Mouse (Mus musculus): ENCODE results near the gene Col6a3. TPM values are rescaled to one million over a fixed set of nuclear protein-coding genes. Genes with fewer than 3 reads are reported as not detected.

Col6a3 gene
- polyA plus RNA-seq, 1 experiment from 2014 or later, result 1.8 TPM

DNA sequence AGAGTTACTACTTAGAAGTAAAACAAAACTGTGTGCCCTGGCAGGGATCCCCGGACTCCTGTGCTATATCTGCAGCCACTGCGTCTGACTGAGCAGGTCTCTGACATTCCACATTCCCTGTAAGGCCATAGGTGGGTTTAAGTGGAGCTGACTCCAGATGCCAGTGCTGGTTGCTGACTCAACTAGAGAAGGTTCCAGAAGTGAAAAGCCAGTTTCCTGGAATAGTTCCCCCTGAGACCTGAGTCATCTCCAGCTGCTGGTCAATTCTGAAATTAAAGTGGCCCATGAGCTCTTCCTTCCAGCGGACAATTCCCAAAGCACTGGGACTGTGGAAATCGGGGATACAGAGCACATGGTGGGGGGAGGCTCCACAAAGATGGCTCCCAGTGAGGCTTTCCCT is 5.1 kb downstream of the Col6a3 start:
- Histone ChIP-seq H3K27me3 (ENCODE audit: poor library complexity, severe bottlenecking) (no peaks in the 10 kb centered on the region), H3K36me3 (replicated peaks) (no peaks in the 10 kb centered on the region), H3K27ac (no peak overlapping the region), H3K4me1 (peaks cover 17% of the 10 kb centered on the region), H3K4me3 (no peak overlapping the region), H3K9me3 (no peaks in the 10 kb centered on the region)
- DNase-seq (ENCODE audit: extremely low spot score, low spot score), result no peak
- WGBS, result 88% methylated on average over 4 of the region's 4 CpGs

DNA sequence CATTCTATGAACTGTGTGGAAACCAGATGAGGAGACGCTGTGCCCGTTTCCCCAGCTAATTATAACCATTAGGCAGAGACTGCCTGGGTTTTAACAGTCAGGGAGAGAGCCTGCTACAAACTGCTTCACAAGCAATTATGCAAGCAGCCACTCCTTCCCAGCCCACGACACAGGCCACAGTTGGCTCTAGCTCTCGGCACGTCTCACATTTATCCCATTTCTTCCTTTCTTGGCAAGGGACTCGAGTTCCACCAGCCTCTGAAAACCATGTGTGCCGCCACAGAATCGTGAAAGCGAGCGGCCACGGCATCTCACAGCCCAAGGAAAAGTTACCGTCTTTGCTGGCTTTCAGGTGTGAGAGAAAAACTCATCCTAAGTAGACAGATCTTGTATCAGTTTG is 5.5 kb downstream of the Col6a3 start:
- Histone ChIP-seq H3K4me3 (no peak overlapping the region), H3K9me3 (no peaks in the 10 kb centered on the region), H3K4me1 (peaks cover 17% of the 10 kb centered on the region), H3K36me3 (replicated peaks) (no peaks in the 10 kb centered on the region), H3K27ac (no peak overlapping the region), H3K27me3 (ENCODE audit: poor library complexity, severe bottlenecking) (no peaks in the 10 kb centered on the region)
- DNase-seq (ENCODE audit: extremely low spot score, low spot score), result no peak
- WGBS, result 78% methylated on average over 12 of the region's 12 CpGs

DNA sequence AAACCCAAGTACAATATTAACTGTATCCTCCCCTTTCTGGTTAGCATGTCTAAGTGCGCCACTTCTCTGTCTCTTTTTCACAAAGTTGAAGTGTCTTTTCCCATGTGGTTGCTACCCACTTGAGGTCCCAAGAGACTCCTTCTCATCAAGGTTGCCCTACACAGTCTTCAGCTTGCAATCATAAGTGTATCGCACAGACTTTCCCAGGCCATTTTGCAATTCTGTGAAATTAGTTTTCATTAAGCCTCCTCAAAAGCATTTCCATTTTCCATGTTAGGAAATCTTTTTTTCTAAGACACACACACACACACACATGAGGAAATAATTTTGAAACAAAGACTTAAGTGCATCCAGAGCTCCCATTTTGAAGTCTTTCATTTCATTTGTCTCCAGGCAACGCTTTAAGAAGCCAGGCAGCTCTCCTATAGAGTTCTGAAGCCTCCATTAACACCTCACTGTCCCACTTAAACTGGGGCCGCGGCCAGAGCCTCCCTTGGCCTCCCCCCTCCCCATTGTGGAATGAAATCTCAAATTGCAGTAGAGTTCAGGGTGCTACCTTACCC is 7.5 kb downstream of the Col6a3 start:
- no peak overlapping the region for H3K27ac ChIP-seq
- H3K4me1 ChIP-seq, result peaks cover 17% of the 10 kb centered on the region
- H3K4me3 ChIP-seq, result no peak overlapping the region
- H3K27me3 ChIP-seq (ENCODE audit: poor library complexity, severe bottlenecking), result no peaks in the 10 kb centered on the region
- WGBS, result 77% methylated on average over 5 of the region's 5 CpGs
- no peak for DNase-seq (ENCODE audit: extremely low spot score, low spot score)
- no peaks in the 10 kb centered on the region for H3K36me3 ChIP-seq (replicated peaks)
- no peaks in the 10 kb centered on the region for H3K9me3 ChIP-seq

DNA sequence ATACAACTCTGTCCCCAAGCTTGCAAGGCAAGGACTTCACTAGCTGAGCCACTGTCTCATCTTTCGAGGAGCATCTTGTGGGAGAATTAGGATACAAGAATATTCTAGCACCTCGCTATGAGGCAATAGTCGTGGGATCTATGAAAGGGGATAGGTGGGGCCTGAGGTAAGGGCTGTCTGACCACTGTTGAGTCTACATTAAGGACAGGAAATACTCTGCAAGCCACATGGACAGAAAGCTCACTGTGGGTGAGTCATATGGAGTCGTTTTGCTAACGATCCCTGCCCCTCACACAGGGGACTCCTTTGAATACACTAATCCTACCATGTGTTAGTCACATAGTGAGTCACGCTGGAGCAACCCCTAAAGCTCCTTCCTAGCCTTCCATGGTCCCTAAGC is 9.1 kb downstream of the Col6a3 start:
- Histone ChIP-seq H3K27ac (no peak overlapping the region), H3K4me1 (peaks cover 17% of the 10 kb centered on the region), H3K27me3 (ENCODE audit: poor library complexity, severe bottlenecking) (no peaks in the 10 kb centered on the region), H3K9me3 (no peaks in the 10 kb centered on the region), H3K36me3 (replicated peaks) (no peaks in the 10 kb centered on the region), H3K4me3 (no peak overlapping the region)
- 63% methylated on average over 6 of the region's 6 CpGs for WGBS
- no peak for DNase-seq (ENCODE audit: extremely low spot score, low spot score)

DNA sequence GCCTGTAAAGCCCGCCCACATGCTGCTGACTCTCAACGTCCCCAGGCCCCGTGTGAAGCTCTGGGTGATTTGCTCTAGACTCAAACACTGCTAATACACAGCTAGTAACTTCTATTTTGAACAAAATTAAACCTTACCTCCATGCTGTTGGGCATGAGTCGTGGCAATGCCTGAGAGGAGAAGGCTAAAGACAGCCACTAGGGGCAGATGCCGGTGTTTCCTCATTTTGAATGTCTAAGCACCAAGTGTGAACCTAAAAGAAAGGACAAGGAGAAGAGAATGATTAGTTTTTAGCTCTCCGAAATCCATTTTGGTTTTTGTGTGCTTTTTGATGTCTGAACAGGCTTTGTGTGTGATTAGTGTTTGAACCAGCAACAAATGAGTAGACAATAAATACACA is 13.8 kb downstream of the Col6a3 start:
- Histone ChIP-seq H3K27ac (no peak overlapping the region), H3K9me3 (no peaks in the 10 kb centered on the region), H3K27me3 (ENCODE audit: poor library complexity, severe bottlenecking) (no peaks in the 10 kb centered on the region), H3K4me1 (peaks cover 4% of the 10 kb centered on the region; the same call in 1 of the 2 replicates), H3K4me3 (no peak overlapping the region), H3K36me3 (replicated peaks) (no peaks in the 10 kb centered on the region)
- DNase-seq (ENCODE audit: extremely low spot score, low spot score), result no peak
- WGBS, result 57% methylated on average over 6 of the region's 6 CpGs

DNA sequence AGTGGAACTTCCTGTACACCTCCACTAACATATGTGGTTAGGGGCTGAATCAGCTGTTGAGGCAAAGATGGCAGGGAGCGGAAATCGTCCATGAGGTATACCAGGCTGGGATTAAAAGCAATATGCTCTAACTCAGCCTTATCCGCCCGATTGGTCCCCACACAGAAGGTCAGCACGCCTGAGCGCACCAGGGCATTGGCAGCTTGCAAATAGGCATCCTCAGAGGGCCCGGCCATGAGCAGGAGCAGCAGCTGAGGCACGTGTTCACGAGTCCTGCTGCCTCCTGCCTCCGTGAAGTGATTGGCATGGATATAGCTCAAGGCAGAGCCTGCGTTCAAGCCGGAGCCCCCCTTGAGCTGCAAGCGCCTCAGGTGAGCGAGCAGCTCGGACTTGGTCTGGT is 30.5 kb downstream of the Col6a3 start:
- WGBS, result 72% methylated on average over 15 of the region's 15 CpGs
- Histone ChIP-seq H3K4me3 (no peak overlapping the region), H3K27me3 (ENCODE audit: poor library complexity, severe bottlenecking) (no peaks in the 10 kb centered on the region), H3K36me3 (replicated peaks) (no peaks in the 10 kb centered on the region), H3K27ac (no peak overlapping the region), H3K9me3 (no peaks in the 10 kb centered on the region), H3K4me1 (peaks cover 4% of the 10 kb centered on the region; the same call in 1 of the 2 replicates)
- no peak for DNase-seq (ENCODE audit: extremely low spot score, low spot score)

DNA sequence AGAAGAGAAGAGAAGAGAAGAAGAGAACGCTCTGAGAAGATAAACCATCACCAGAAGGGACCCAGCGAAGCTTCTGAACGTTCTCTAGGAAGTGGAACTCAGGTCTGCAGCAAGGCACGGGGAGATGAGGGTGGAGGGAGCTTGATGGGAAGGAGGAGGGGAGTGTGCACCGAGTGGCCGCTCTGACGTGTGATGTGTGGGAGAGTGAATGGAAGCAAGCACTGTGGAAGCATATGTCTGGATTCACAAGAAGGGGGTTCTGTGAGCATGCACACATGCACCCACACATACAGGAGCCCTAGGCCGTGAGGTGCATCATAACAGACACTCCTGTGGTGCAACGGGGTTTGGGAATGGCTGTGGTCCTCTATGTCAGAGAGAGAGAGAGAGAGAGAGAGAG is 34.8 kb downstream of the Col6a3 start:
- no peak overlapping the region for H3K4me3 ChIP-seq
- H3K9me3 ChIP-seq, result no peaks in the 10 kb centered on the region
- peaks cover 4% of the 10 kb centered on the region; the same call in 1 of the 2 replicates for H3K4me1 ChIP-seq
- H3K27ac ChIP-seq, result no peak overlapping the region
- WGBS, result 81% methylated on average over 9 of the region's 9 CpGs
- no peak for DNase-seq (ENCODE audit: extremely low spot score, low spot score)
- no peaks in the 10 kb centered on the region for H3K36me3 ChIP-seq (replicated peaks)
- no peaks in the 10 kb centered on the region for H3K27me3 ChIP-seq (ENCODE audit: poor library complexity, severe bottlenecking)

DNA sequence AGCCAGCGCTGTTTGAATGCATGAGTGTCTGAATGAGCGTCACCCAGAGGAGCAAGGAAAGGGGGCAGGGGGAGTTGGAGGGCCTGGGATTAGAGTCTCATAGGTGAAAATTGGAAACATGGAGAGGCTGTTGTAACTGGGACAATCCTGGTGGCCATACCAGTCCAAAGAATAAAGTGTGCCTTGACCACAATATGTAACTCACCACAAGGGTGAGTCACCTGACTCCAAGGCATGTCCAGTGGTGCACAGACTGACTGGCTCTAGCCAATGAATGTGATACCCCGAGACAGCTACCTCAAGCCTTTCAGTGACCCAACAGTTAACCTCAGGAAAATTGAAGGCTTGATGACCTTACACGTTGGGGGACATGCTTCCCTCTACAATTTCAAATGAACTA is 40.7 kb downstream of the Col6a3 start:
- Histone ChIP-seq H3K36me3 (replicated peaks) (no peaks in the 10 kb centered on the region), H3K27ac (no peak overlapping the region), H3K27me3 (ENCODE audit: poor library complexity, severe bottlenecking) (no peaks in the 10 kb centered on the region), H3K9me3 (no peaks in the 10 kb centered on the region), H3K4me3 (no peak overlapping the region), H3K4me1 (no peaks in the 10 kb centered on the region)
- no peak for DNase-seq (ENCODE audit: extremely low spot score, low spot score)
- WGBS, result 92% methylated on average over 4 of the region's 4 CpGs

DNA sequence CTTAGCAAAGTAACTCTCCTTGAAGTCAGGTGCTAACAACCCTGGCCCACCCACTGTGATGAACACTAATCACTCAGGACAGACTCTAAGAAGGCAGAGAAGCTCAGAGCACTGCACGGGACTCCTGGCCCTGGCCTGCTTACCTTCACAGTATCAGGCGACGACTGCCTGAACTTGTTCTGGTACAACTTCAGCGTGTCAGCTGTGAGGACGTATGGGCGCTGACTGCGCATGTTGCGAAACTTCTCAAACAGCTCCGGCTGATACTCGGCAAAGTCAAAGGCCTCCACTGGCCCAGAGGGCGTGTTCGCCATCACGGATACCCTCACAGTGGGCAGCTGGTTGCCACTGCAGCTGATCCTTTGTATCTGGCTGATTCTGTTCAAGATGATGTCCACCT is 42.7 kb downstream of the Col6a3 start:
- 85% methylated on average over 13 of the region's 13 CpGs for WGBS
- Histone ChIP-seq H3K4me1 (no peaks in the 10 kb centered on the region), H3K36me3 (replicated peaks) (no peaks in the 10 kb centered on the region)

DNA sequence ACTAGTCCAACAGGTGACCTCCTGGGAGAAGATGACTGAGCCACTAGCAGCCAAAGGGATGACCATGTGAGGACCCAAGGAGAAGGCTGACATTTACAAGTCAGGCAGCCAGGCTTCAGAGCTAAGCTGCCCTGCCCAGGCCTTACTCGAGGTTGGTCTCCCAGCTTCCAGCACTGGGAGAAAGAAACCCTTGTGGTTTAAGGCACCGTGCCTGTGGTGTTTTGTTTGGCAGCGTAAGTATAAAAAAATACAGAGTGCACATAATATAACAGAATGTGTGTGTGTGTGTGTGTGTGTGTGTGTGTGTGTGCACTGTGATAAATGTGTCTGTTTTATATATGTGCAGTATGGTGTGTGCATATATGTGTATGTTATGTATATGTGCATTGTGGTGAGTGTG is 43.3 kb downstream of the Col6a3 start:
- Histone ChIP-seq H3K36me3 (replicated peaks) (no peaks in the 10 kb centered on the region), H3K27ac (no peak overlapping the region), H3K4me1 (no peaks in the 10 kb centered on the region), H3K4me3 (no peak overlapping the region), H3K9me3 (no peaks in the 10 kb centered on the region), H3K27me3 (ENCODE audit: poor library complexity, severe bottlenecking) (no peaks in the 10 kb centered on the region)
- 88% methylated on average over 3 of the region's 3 CpGs for WGBS
- DNase-seq (ENCODE audit: extremely low spot score, low spot score), result no peak

More for the DNA sequence above, 42.7 kb downstream of the Col6a3 start:
- DNase-seq (ENCODE audit: extremely low spot score, low spot score), result no peak
- no peak overlapping the region for H3K27ac ChIP-seq
- no peaks in the 10 kb centered on the region for H3K27me3 ChIP-seq (ENCODE audit: poor library complexity, severe bottlenecking)
- no peaks in the 10 kb centered on the region for H3K9me3 ChIP-seq
- H3K4me3 ChIP-seq, result no peak overlapping the region

DNA sequence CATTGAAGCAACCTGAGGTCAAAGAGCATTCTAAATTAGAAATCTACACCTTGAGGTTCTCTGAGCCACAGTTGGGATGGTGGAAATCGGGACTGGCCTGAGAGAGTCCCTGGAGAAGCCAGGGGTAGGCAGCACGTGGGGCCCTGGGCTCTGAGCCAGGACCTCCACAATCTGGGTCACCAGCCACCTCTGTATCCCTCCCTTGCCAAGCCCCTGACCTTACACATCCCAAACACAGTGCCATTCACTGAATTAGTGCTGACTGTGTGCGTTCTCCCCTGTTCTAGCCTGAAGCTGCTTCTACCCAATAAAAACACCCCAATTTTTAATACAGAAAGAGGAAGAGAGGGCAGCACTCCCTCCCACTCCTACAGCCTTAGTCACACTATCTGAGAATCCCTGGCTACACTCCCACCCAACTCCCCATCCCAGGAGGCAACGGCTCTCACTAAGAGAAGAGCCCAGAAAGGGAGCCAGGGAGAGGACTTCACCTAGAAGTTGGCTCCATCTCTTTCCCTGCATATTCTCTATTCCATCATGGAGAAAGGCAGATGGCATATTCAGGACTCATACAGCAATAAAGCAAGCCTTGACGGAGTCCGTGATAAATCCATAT is 46.4 kb downstream of the Col6a3 start:
- Histone ChIP-seq H3K4me3 (no peak overlapping the region), H3K4me1 (no peaks in the 10 kb centered on the region), H3K27ac (no peak overlapping the region), H3K9me3 (no peaks in the 10 kb centered on the region), H3K27me3 (ENCODE audit: poor library complexity, severe bottlenecking) (no peaks in the 10 kb centered on the region), H3K36me3 (replicated peaks) (no peaks in the 10 kb centered on the region)
- no peak for DNase-seq (ENCODE audit: extremely low spot score, low spot score)
- WGBS, result 89% methylated on average over 6 of the region's 6 CpGs

DNA sequence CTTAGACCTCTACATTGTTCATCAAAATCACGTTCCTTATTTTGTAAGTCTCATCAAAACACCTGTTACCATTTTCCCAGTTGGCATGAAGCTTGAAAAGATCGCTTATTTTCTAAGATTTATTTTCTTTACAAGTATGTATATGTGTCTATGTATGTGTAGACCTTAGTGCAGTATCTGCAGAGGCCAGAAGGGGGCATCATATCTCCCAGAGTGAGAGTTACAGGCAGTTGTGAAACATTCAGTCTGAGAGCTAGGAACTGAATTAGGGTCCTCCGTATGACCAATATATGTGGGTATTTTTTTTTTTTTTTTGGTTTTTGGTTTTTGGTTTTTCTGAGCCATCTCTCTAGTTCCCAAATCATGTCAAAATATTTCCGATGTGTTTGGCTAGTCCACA is 50.4 kb downstream of the Col6a3 start:
- Histone ChIP-seq H3K36me3 (replicated peaks) (no peaks in the 10 kb centered on the region), H3K4me3 (no peak overlapping the region), H3K9me3 (no peaks in the 10 kb centered on the region), H3K27ac (no peak overlapping the region), H3K27me3 (ENCODE audit: poor library complexity, severe bottlenecking) (no peaks in the 10 kb centered on the region), H3K4me1 (peaks cover 6% of the 10 kb centered on the region)
- WGBS, result 94% methylated on average over 4 of the region's 4 CpGs
- no peak for DNase-seq (ENCODE audit: extremely low spot score, low spot score)

DNA sequence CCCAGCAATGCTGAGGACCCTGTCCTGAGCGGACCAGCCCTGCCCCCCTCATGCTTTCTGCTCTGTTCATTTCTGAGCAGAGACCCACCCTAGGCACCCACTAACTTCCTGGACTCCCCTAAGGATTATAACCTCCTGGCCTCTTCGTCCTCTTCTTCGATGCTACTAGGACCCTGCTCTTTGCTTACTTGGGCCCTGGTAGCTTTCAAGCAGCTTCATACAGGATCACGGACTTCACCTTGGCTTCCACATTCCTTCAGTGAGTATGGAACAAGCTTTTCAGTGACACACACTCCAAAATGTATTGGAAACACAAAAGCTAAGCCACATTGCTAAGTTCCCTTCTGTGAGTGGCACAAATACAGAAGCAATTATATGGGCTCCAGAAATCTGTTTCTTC is 52.8 kb downstream of the Col6a3 start:
- H3K27me3 ChIP-seq (ENCODE audit: poor library complexity, severe bottlenecking), result no peaks in the 10 kb centered on the region
- H3K4me3 ChIP-seq, result no peak overlapping the region
- peaks cover 6% of the 10 kb centered on the region for H3K4me1 ChIP-seq
- H3K36me3 ChIP-seq (replicated peaks), result no peaks in the 10 kb centered on the region
- no peak overlapping the region for H3K27ac ChIP-seq
- 90% methylated on average over 4 of the region's 4 CpGs for WGBS
- DNase-seq (ENCODE audit: extremely low spot score, low spot score), result no peak
- no peaks in the 10 kb centered on the region for H3K9me3 ChIP-seq

DNA sequence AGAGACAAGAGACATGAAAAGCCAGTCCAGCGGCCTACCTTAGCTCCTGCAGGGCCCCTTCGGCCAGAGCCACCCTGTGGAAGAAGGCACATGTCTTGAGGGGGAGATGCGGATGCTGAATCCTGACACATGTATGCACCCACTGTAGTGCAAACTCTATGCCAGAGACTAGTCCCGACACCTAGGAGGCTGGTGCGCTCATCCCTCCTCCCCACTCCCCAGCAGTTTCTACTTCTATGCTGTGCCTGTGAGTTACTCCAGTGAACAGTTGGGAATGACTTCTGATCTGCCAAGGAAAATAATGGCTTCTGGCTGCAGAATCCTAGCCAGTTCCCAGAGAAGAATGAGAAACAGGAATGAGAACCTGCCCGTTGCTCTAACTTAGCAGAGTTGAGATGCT is 54.3 kb downstream of the Col6a3 start:
- Histone ChIP-seq H3K9me3 (no peaks in the 10 kb centered on the region), H3K27ac (no peak overlapping the region), H3K4me3 (no peak overlapping the region), H3K4me1 (peaks cover 6% of the 10 kb centered on the region), H3K27me3 (ENCODE audit: poor library complexity, severe bottlenecking) (no peaks in the 10 kb centered on the region), H3K36me3 (replicated peaks) (no peaks in the 10 kb centered on the region)
- WGBS, result 88% methylated on average over 6 of the region's 6 CpGs
- no peak for DNase-seq (ENCODE audit: extremely low spot score, low spot score)
